Comparison of ENCODE assay signal across 21 mouse cellular contexts in genomic region chr5:74183118-74183517, GRCm38 (mm10). TPM values are rescaled to one million over a fixed set of nuclear protein-coding genes. Genes with fewer than 3 reads are reported as not detected.
DNase-seq lines count a peak whose midpoint lies in the region; ATAC-seq and TF ChIP-seq lines count a peak whose summit lies in the region.
"Had no signal": no experiment of that assay in that cellular context is flagged by ENCODE, and none has a peak within 500 bp of the region (broad histone marks: within the 10 kb centered on the region; RNA-seq: fewer than 3 reads in every experiment).

No protein-coding gene starts in this region.

- H3K9ac ChIP-seq in heart, embryonic 14.5 days (ENCODE audit: low read length) = peak overlapping the region; percentile 17; the same call in 1 of the 2 replicates
- H3K9ac ChIP-seq in lung, postnatal 0 days (replicated peaks; ENCODE audit: low read depth) = no peak overlapping the region
- H3K9ac ChIP-seq in embryonic facial prominence, embryonic 14.5 days (ENCODE audit: low read depth, low read length) = no peak overlapping the region
- H3K9ac ChIP-seq: embryonic facial prominence, embryonic 13.5 days; forebrain, postnatal 0 days; limb, embryonic 12.5 days; liver, embryonic 13.5 days had no signal

- no peaks in the 10 kb centered on the region for H3K27me3 ChIP-seq in heart, embryonic 14.5 days (ENCODE audit: control insufficient read depth, insufficient read depth, low read length)
- no peaks in the 10 kb centered on the region for H3K27me3 ChIP-seq in lung, postnatal 0 days (replicated peaks; ENCODE audit: insufficient read depth, low read length)
- H3K27me3 ChIP-seq in embryonic facial prominence, embryonic 14.5 days (replicated peaks; ENCODE audit: control insufficient read depth, insufficient read depth, low read length) = no peaks in the 10 kb centered on the region
- H3K27me3 ChIP-seq: embryonic facial prominence, embryonic 13.5 days; limb, embryonic 12.5 days had no signal

- no peak for TF ChIP-seq EP300 in lung, postnatal 0 days (IDR thresholded peaks at IDR 0.05)

- H3K9me3 ChIP-seq in heart, embryonic 14.5 days (ENCODE audit: control insufficient read depth, low read length) = no peaks in the 10 kb centered on the region
- H3K9me3 ChIP-seq in lung, postnatal 0 days (ENCODE audit: low read length) = no peaks in the 10 kb centered on the region
- no peaks in the 10 kb centered on the region for H3K9me3 ChIP-seq in embryonic facial prominence, embryonic 14.5 days (ENCODE audit: control insufficient read depth, low read length)
- H3K9me3 ChIP-seq: embryonic facial prominence, embryonic 13.5 days; limb, embryonic 12.5 days; liver, embryonic 13.5 days; midbrain, embryonic 10.5 days had no signal

- TF ChIP-seq CTCF in lung, postnatal 0 days (IDR thresholded peaks at IDR 0.05) = no peak
- no peak for TF ChIP-seq CTCF in lung, adult 2 months (IDR thresholded peaks at IDR 0.05; ENCODE audit: insufficient read depth, low read length)

- no peak overlapping the region for H3K4me2 ChIP-seq in heart, embryonic 14.5 days (ENCODE audit: low read length)
- no peak overlapping the region for H3K4me2 ChIP-seq in lung, postnatal 0 days (replicated peaks; ENCODE audit: low read depth, low read length)
- H3K4me2 ChIP-seq in embryonic facial prominence, embryonic 14.5 days (ENCODE audit: low read depth, low read length) = no peak overlapping the region
- H3K4me2 ChIP-seq: embryonic facial prominence, embryonic 13.5 days; limb, embryonic 12.5 days; liver, embryonic 13.5 days had no signal

- WGBS in heart, embryonic 14.5 days = 23% methylated on average over 10 of the region's 10 CpGs
- 28% methylated on average over 10 of the region's 10 CpGs for WGBS in lung, postnatal 0 days
- WGBS in lung, adult 2 months = 47% methylated on average over 10 of the region's 10 CpGs
- WGBS in embryonic facial prominence, embryonic 14.5 days = 57% methylated on average over 10 of the region's 10 CpGs

- no peak for TF ChIP-seq POLR2A in lung, adult 2 months (IDR thresholded peaks at IDR 0.05; ENCODE audit: borderline replicate concordance, extremely low read depth, low read depth, low read length)

- intact Hi-C loops in heart, postnatal 36 days (cut with DNase I) = no loop called here

- peaks cover 19 to 29% of the 10 kb centered on the region in 2 experiments for H3K4me1 ChIP-seq in heart, embryonic 14.5 days (ENCODE audit: control insufficient read depth in 2 of 2, insufficient read depth in 2 of 2, low read length in 2 of 2)
- peaks cover 2% of the 10 kb centered on the region; the same call in 1 of the 2 replicates for H3K4me1 ChIP-seq in lung, postnatal 0 days (ENCODE audit: insufficient read depth, low read depth, low read length)
- H3K4me1 ChIP-seq in lung, adult 2 months (ENCODE audit: control insufficient read depth, insufficient read depth, low read length) = no peaks in the 10 kb centered on the region
- 0 out of 2 replicates have a peak, but pooled peaks cover 7% of the 10 kb centered on the region for H3K4me1 ChIP-seq in embryonic facial prominence, embryonic 14.5 days (ENCODE audit: control insufficient read depth, insufficient read depth, low read length)
- H3K4me1 ChIP-seq: liver, embryonic 13.5 days had no signal

- no peak overlapping the region for H3K4me3 ChIP-seq in heart, embryonic 14.5 days (ENCODE audit: control insufficient read depth in 1 of 2, insufficient read depth in 1 of 2, low read depth in 1 of 2, low read length in 2 of 2)
- H3K4me3 ChIP-seq in lung, postnatal 0 days (ENCODE audit: low read depth, low read length) = no peak overlapping the region
- H3K4me3 ChIP-seq in lung, adult 2 months (replicated peaks; ENCODE audit: extremely low read depth, low read depth, low read length) = no peak overlapping the region
- H3K4me3 ChIP-seq in embryonic facial prominence, embryonic 14.5 days (ENCODE audit: low read depth, low read length) = no peak overlapping the region
- H3K4me3 ChIP-seq: embryonic facial prominence, embryonic 13.5 days; gastrocnemius, adult 2 months; limb, embryonic 12.5 days; liver, embryonic 13.5 days; midbrain, embryonic 10.5 days had no signal

- H3K36me3 ChIP-seq in heart, embryonic 14.5 days (ENCODE audit: control insufficient read depth, insufficient read depth, low read length) = no peaks in the 10 kb centered on the region
- no peaks in the 10 kb centered on the region for H3K36me3 ChIP-seq in lung, postnatal 0 days (ENCODE audit: insufficient read depth, low read length)
- H3K36me3 ChIP-seq in embryonic facial prominence, embryonic 14.5 days (ENCODE audit: control insufficient read depth, insufficient read depth, low read length) = no peaks in the 10 kb centered on the region
- H3K36me3 ChIP-seq: embryonic facial prominence, embryonic 13.5 days; limb, embryonic 12.5 days; liver, embryonic 13.5 days; midbrain, embryonic 10.5 days had no signal

- ATAC-seq in heart, embryonic 14.5 days (ENCODE audit: insufficient number of reproducible peaks, insufficient read depth, low FRiP score, low read depth) = no peak
- peak; percentile 66; the same call in 1 of the 2 replicates for ATAC-seq in lung, postnatal 0 days
- no peak for ATAC-seq in embryonic facial prominence, embryonic 14.5 days (ENCODE audit: low read depth)
- ATAC-seq: forebrain, postnatal 0 days; hindbrain, embryonic 16.5 days; intestine, embryonic 16.5 days had no signal

- no peak for DNase-seq in heart, postnatal 36 days
- no peak for DNase-seq in lung, postnatal 0 days (ENCODE audit: low spot score)
- DNase-seq in lung, adult 2 months = no peak
- peak; percentile 34 for DNase-seq in embryonic facial prominence, embryonic 14.5 days (ENCODE audit: low spot score)
- DNase-seq in thymus, postnatal 0 days (ENCODE audit: low spot score) = no peak
- no peak for DNase-seq in spleen, postnatal 4 days (ENCODE audit: low spot score in 2 of 2)
- DNase-seq: adrenal gland, adult 8-10 months; cerebellum, adult 11 months; cerebellum, postnatal 10 days; forebrain, postnatal 0 days; gastrocnemius, adult 2 months; kidney, postnatal 4 days; liver, embryonic 13.5 days; right cerebral cortex, postnatal 14 days; spleen, adult 18-20 months had no signal

- H3K27ac ChIP-seq in heart, embryonic 14.5 days (replicated peaks in 1 of 2; ENCODE audit: control insufficient read depth in 1 of 2, insufficient read depth in 1 of 2, low read depth in 2 of 2, low read length in 2 of 2) = peak overlapping the region in 1 of 2 experiments; percentile 12; a peak in 1 of 4 replicates
- H3K27ac ChIP-seq in lung, postnatal 0 days (ENCODE audit: low read length) = no peak overlapping the region
- no peak overlapping the region for H3K27ac ChIP-seq in embryonic facial prominence, embryonic 14.5 days (replicated peaks; ENCODE audit: low read depth, low read length)
- H3K27ac ChIP-seq: embryonic facial prominence, embryonic 13.5 days; gastrocnemius, adult 2 months; limb, embryonic 12.5 days; liver, embryonic 13.5 days had no signal

RNA-seq across cellular contexts. Expression of gene Rasl11b, which starts 12.0 kb away (rescaled TPM):
- polyA plus RNA-seq in heart, embryonic 14.5 days (2014; fragmentation: Nextera tagmentation; extraction: Ambion mirVana) = 85.9 and 92.3 TPM in 2 replicates
- total RNA-seq in heart, postnatal 36 days (2021) = 10 to 100 TPM; 29.9 to 44.8 TPM
- polyA plus RNA-seq in lung, postnatal 0 days (2015; fragmentation: Nextera tagmentation; extraction: Ambion mirVana) = 80.4 and 86.7 TPM in 2 replicates
- 32.3 and 37.9 TPM in 2 replicates for polyA plus RNA-seq in lung, adult 2 months (2012; rRNA removed)
- 62.9 and 75.4 TPM in 2 replicates for polyA plus RNA-seq in embryonic facial prominence, embryonic 14.5 days (2014; fragmentation: Nextera tagmentation; extraction: Ambion mirVana)
- polyA plus RNA-seq in thymus, postnatal 0 days (2015; fragmentation: Nextera tagmentation; extraction: Ambion mirVana) = 26.8 and 28.6 TPM in 2 replicates
